Mouse (Mus musculus) cerebellum, postnatal 36 days (tissue): ENCODE measurements around the gene Cst13.

Experiments
- DNase-seq, 2 experiments: peaks; one replicate each; pipeline ENCODE4 v3.0.0; 2021 to 2022; ENCODE audit warnings: mixed read lengths in 2 of 2

Gene Cst13

DNA sequence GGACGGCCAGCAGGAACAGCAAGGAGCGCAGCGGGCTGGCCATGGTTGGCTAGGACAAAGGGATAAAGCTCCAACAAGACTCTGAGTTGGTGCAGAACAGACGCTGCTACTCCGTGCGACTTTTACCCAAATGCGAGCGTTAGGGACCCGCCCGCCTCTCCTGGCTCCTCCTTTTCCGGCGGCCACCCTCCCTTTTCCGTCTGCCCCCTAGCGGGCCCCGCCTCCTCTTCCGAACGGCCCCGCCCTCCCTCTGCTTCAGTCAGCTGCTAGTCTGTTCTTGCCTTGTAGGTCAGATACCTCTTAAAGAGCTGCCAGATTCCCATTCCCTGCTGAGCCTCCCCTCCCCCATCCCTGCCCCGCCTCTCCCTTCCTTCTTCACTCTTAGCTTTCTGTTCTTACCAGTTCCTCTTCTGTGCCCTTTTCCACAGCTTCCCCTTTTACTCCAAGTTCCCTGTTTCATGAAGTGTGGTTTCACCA, 55.5 kb downstream of the Cst13 start, which contains the start of gene Cst3:
Gene Cst3 (minus strand): TSS at position 358 of the 477 bp plus-strand sequence.
- peak; percentile 81 to 87 for DNase-seq

DNA sequence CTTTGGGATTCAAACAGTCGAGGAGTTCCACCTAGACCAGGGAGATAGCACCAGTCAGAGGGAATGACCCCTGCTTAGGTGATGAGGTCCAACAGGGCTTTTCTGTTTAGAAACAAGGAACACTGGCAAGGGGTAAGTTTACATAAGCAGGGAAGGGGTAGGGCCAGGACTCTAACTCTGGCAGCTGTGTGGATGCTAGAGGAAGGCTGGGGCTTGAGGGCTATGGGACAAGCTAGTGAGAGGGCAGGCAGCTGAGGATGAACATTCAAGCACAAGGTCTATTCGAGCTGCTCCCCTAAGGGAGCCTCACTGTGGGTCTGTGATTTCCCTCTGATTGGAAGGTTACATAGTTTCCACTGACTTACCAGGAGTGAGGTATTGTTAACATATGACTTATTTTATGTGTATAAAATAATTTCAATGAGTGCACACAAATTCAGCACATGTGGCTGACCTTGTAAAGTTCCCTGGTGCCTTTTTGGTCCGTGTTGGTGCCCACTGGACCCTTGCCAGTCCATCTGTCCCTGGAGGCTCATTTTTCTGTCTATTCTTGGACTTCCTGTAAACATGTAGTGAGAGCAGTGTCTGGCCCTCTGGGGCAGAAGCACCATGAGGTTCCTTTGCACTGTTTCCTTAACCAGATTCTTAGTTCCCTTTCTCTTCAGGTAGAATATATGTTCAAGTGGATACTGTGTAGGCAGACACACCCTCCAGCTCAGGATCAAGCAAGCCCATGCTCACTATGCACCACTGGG, 57.3 kb downstream of the Cst13 start:
- no peak for DNase-seq

DNA sequence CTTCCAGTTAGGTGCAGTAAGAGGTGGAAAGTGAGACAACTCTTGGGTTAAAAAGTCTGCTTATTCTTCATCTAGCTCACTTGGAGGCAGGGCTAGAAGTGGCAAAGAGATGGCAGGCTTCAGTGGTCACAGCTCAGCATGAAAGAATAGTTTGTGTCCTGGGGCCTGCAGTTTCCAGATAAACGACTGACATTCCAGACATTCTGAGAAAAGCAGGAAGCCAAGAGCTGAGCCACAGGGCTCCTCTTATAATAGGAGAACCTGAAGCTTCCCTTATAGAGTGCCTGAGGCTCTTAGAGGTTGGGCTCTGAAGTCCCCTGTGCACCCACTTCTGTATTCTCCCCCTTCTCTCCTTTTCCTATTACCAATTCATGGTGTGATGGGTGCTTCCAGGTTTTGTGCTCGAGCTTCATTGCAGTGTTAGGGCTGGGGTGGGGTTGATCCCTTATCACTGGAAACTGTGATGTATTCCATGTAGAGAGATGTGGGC, 58.8 kb downstream of the Cst13 start:
- DNase-seq = no peak

DNA sequence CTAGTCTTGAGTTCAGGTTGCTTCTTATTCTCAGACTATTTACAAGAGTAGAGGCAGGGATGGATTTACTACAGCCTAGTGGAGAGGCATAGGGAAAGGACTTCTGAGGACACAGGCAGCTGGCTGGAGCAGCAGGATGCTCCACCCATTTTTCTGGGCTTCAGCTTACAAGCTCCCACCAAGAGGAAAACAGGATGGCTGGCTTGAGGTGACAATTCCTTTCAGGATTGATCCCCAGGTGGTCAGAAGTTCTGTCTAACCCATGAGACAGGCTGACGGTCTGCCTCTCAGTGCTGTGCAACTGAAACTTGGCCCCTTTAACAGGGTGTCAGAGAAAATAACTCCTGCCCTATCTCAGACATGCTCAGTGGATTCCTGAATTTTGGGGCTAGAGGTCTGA, 59.3 kb downstream of the Cst13 start:
- DNase-seq = no peak
